Mouse (Mus musculus) heart, adult 2 months (tissue): Measurements from ENCODE around the gene Sntb2. TPM values are rescaled to one million over a fixed set of nuclear protein-coding genes. Genes with fewer than 3 reads are reported as not detected.

Source experiments
- DNase-seq, 2 experiments: peaks; one replicate each; pipeline ENCODE4 v3.0.0; 2021
- H3K27ac ChIP-seq: fragments of 200-600 bp; 2 replicates; pipeline ENCODE4 v1.8.1; 2022
- H3K27me3 ChIP-seq: fragments of 200-500 bp; 2 replicates; pipeline ENCODE4 v1.6.1; 2012; ENCODE audit warnings: mild to moderate bottlenecking, low read length, inconsistent platforms, mixed read lengths; ENCODE audit not compliant: control insufficient read depth, insufficient read depth
- H3K36me3 ChIP-seq: fragments of 200-500 bp; 2 replicates; pipeline ENCODE4 v1.6.1; 2012; ENCODE audit warnings: low read length, inconsistent platforms; ENCODE audit not compliant: control insufficient read depth, insufficient read depth
- H3K4me1 ChIP-seq: fragments of 200-500 bp; 2 replicates; pipeline ENCODE4 v1.6.1; 2011; ENCODE audit warnings: low read length; ENCODE audit not compliant: control insufficient read depth, insufficient read depth
- H3K4me3 ChIP-seq: fragments of 200-600 bp; 2 replicates; pipeline ENCODE4 v1.8.1; 2022
- H3K79me2 ChIP-seq: fragments of 200-500 bp; replicated peaks from 2 replicates; pipeline ENCODE4 v1.6.1; 2012; ENCODE audit warnings: mild to moderate bottlenecking, inconsistent platforms, low read length, moderate library complexity, mixed read lengths; ENCODE audit not compliant: control insufficient read depth, insufficient read depth
- H3K9ac ChIP-seq: fragments of 200-500 bp; 2 replicates; pipeline ENCODE4 v1.6.1; 2012; ENCODE audit warnings: low read depth, mild to moderate bottlenecking, control low read depth, inconsistent platforms, low read length, mixed read lengths
- CTCF ChIP-seq: fragments of 200-600 bp; IDR thresholded peaks from 2 replicates; pipeline ENCODE4 v1.8.1; 2022; ENCODE audit warnings: antibody characterized with exemption, mild to moderate bottlenecking, moderate library complexity
- EP300 ChIP-seq: fragments of 200-500 bp; IDR thresholded peaks from 2 replicates; pipeline ENCODE4 v1.6.1; 2011; ENCODE audit warnings: low read depth, low read length, control low read depth; ENCODE audit not compliant: insufficient read depth
- POLR2A ChIP-seq: fragments of 200-500 bp; IDR thresholded peaks from 2 replicates; pipeline ENCODE4 v1.6.1; 2011; ENCODE audit warnings: mild to moderate bottlenecking, low read depth, low read length, control low read depth; ENCODE audit not compliant: insufficient read depth
- WGBS: fragments of 180-500 bp; shearing (Covaris S2); methylation state at CpG from one replicate; pipeline ENCODE4 v1.1.7; 2018; 5-methylcytosine and 5-hydroxymethylcytosine counted together
- intact Hi-C: fragments of 180-260 bp; cut with DNase I; formaldehyde crosslinking; loops from one replicate; pipeline ENCODE4 v1.15.1; 2025
- polyA plus RNA-seq: library from polyadenylated mRNA; depleted of rRNA; stranded (reverse); fragments of >200 nt; gene quantifications from 2 replicates; pipeline ENCODE4 v1.2.3, GENCODE M21; 2012
- total RNA-seq, 2 experiments: library from RNA; stranded (reverse); gene quantifications; 2 replicates each; pipeline ENCODE4 v1.2.3; 2021

Sntb2 gene
- total and polyA plus RNA-seq, 3 experiments, result 4.5 to 10.7 (median 10.0) TPM

DNA sequence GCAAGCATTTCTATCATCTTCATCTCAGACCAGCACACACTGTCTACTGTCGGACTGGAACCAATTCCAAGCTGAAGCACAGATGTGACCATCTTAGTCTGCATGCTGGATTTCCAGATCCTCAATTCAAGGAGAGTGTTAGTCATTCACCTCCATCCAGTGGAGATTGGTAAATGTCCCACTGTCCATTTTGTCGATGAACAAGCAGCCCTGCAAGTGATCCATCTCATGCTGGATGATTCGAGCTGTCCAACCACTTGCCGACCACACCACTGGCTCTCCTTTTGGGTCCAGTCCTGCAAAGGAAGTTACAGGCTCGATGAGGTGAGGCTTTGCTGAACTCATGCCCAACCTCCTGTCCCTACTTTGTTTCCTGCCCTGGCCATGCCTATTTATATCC is 111.4 kb downstream of the Sntb2 start:
- TF ChIP-seq POLR2A (no peak), EP300 (no peak), CTCF (no peak)
- Histone ChIP-seq H3K9ac (no peak overlapping the region), H3K36me3 (peaks cover 13% of the 10 kb centered on the region), H3K27ac (no peak overlapping the region; the same call in 1 of the 2 replicates), H3K27me3 (no peaks in the 10 kb centered on the region), H3K4me3 (no peak overlapping the region), H3K4me1 (peaks cover 5% of the 10 kb centered on the region), H3K79me2 (no peaks in the 10 kb centered on the region)
- intact Hi-C loops, result no loop called here
- DNase-seq, result peak in 1 of 2 experiments; percentile 25
- 30% methylated on average over 5 of the region's 5 CpGs for WGBS

DNA sequence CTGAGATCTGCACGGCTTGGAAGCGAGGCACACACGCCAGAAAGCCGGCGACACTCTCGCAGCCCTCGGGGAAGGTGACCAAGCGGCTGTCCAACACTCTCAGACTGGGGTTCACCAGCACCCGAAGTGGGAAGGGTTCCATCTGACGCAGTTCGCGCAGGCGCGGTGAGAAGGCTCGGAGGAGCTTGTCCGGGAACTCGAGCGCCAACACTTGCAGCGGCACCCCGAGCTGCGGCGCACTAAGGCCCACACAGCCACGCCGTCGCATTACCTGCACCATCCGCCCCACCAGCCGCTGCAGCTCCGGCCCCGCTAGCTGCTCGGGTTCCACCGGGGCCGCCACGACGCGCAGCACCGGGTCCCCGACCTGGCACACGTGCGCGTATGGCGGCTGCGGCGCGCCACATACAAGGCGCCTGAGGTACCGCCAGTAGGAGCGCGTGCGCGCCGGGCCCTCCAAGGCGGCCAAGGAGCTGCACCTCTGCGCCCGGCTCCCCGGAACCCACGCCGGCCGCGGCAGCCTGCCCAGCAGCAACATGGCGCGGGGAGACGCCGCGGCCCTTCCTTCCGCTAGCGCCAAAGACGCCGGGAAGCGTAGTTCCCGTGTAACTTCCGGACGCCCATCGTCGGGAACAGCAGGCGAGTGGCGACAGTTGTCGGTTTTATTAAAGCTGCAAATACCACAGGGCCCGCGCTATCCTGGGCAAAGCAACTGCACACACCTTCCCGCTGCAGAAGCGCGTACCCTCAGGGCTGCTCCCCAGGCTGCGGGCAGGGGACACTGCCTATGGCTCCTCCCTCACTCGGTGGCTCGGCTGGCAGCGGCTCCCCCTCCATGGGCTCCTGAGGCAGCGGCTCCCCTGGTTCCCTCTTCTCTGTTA is 112.8 kb downstream of the Sntb2 start, which contains the start of gene Pdf:
Gene Pdf (minus strand): TSS at position 554 of the 881 bp plus-strand sequence.
- Histone ChIP-seq H3K36me3 (peaks cover 13% of the 10 kb centered on the region), H3K4me1 (peaks cover 5% of the 10 kb centered on the region), H3K9ac (peak within 1 kb of the TSS; percentile 89), H3K79me2 (no peaks in the 10 kb centered on the region), H3K27ac (peak within 1 kb of the TSS; percentile 88), H3K27me3 (no peaks in the 10 kb centered on the region), H3K4me3 (peak within 1 kb of the TSS; percentile 87)
- intact Hi-C loops, result loop anchor here (1.0 kb wide), 1 partner anchor 17 kb away; the partner anchor contains the start of gene Vps4a
- TF ChIP-seq POLR2A (peak; percentile 82), CTCF (0 out of 2 replicates have a peak, but pooled peaks have one; percentile 13), EP300 (0 out of 2 replicates have a peak, but pooled peaks have one; percentile 47)
- WGBS, result under 1% methylated on average over 87 of the region's 87 CpGs
- peak; percentile 88 to 89 for DNase-seq

GRCm38 (mm10) chr8:107049480-107049879 is 113.9 kb downstream of the Sntb2 start:
- H3K4me3 ChIP-seq, result no peak overlapping the region
- H3K79me2 ChIP-seq, result no peaks in the 10 kb centered on the region
- TF ChIP-seq CTCF (no peak), EP300 (no peak), POLR2A (no peak)
- intact Hi-C loops, result no loop called here
- no peak overlapping the region for H3K9ac ChIP-seq
- peaks cover 5% of the 10 kb centered on the region for H3K4me1 ChIP-seq
- no peaks in the 10 kb centered on the region for H3K27me3 ChIP-seq
- 92% methylated on average over 4 of the region's 4 CpGs for WGBS
- no peak for DNase-seq
- H3K27ac ChIP-seq, result no peak overlapping the region
- H3K36me3 ChIP-seq, result peaks cover 13% of the 10 kb centered on the region

DNA sequence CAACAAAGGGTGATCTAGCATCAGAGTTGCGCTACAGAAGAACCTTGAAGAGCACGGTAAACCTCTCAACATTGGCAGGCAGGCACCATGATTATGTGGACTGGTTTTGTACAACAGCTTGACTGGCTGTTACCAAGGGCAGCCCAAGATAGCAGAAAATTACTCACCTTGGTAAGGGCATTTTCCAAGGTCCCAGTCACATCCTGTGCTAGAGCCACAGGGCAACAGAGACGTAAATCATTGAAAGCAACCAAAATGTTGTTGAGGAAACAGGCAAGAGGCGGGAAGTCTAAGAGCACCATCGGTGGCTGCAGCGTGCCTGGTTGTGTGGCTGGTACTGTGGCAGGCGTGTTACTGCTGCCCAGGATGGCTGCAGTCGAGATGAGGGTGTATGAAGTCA is 116.5 kb downstream of the Sntb2 start:
- 96% methylated on average over 8 of the region's 8 CpGs for whole genome bisulfite sequencing
- Histone ChIP-seq H3K4me1 (peaks cover 3% of the 10 kb centered on the region), H3K4me3 (no peak overlapping the region), H3K9ac (no peak overlapping the region), H3K36me3 (peaks cover 3% of the 10 kb centered on the region; the same call in 1 of the 2 replicates), H3K27ac (no peak overlapping the region), H3K27me3 (no peaks in the 10 kb centered on the region), H3K79me2 (peaks cover 2% of the 10 kb centered on the region; the same call in 1 of the 2 replicates)
- DNase-seq, result no peak
- no peak for TF ChIP-seq EP300
- no peak for TF ChIP-seq POLR2A
- no peak for TF ChIP-seq CTCF
- intact Hi-C loops, result no loop called here

GRCm38 (mm10) chr8:107056076-107056972 is 120.8 kb downstream of the Sntb2 start, which contains the start of the genes Cog8 and Nip7:
Gene Cog8 (minus strand): TSS chr8:107056689.
Gene Nip7 (plus strand): TSS chr8:107056877.
- intact Hi-C loops, result loop anchor here (1.0 to 2.0 kb wide), 2 partner anchors 25 to 40 kb away; partner anchors contain the start of genes Terf2 and Vps4a

More at GRCm38 (mm10) chr8:107056076-107056972, 120.8 kb downstream of the Sntb2 start, which contains the start of the genes Cog8 and Nip7:
- peak; percentile 93 to 98 for DNase-seq
- H3K36me3 ChIP-seq, result peaks cover 3% of the 10 kb centered on the region
- H3K79me2 ChIP-seq, result peaks cover 2% of the 10 kb centered on the region; the same call in 1 of the 2 replicates
- peak within 1 kb of the TSS; percentile 95 for H3K4me3 ChIP-seq
- H3K27me3 ChIP-seq, result no peaks in the 10 kb centered on the region
- TF ChIP-seq EP300 (peak; percentile 88), CTCF (no peak), POLR2A (peak; percentile 86)
- H3K4me1 ChIP-seq, result peaks cover 2% of the 10 kb centered on the region
- under 1% methylated on average over 88 of the region's 88 CpGs for WGBS
- H3K9ac ChIP-seq, result peak within 1 kb of the TSS; percentile 92
- H3K27ac ChIP-seq, result peak within 1 kb of the TSS; percentile 88
